Mouse (Mus musculus) cerebellum, postnatal 10 days (tissue): Measurements from ENCODE around the gene C8b.

Experiments used
- DNase-seq, 2 experiments: peaks; one replicate each; pipeline ENCODE4 v3.0.0; 2021; ENCODE audit warnings: mixed read lengths in 2 of 2

Gene C8b

GRCm38 (mm10) chr4:104766065-104766464, at the start of gene C8b:
Gene C8b (plus strand): TSS chr4:104766317.
- no peak for DNase-seq

- DNase-seq = no peak
Observed at GRCm38 (mm10) chr4:104716506-104716905, 49.6 kb upstream of the C8b start.

- DNase-seq = no peak
Observed at GRCm38 (mm10) chr4:104718973-104719795, 46.9 kb upstream of the C8b start.

GRCm38 (mm10) chr4:104723527-104724045, 42.5 kb upstream of the C8b start:
- no peak for DNase-seq

GRCm38 (mm10) chr4:104724258-104724657, 41.9 kb upstream of the C8b start:
- peak; percentile 63 to 65 for DNase-seq

GRCm38 (mm10) chr4:104725673-104726072, 40.4 kb upstream of the C8b start:
- DNase-seq = peak; percentile 47 to 53

GRCm38 (mm10) chr4:104729185-104729584, 36.9 kb upstream of the C8b start:
- DNase-seq = no peak

GRCm38 (mm10) chr4:104746500-104746899, 19.6 kb upstream of the C8b start:
- DNase-seq = peak; percentile 59 to 60

GRCm38 (mm10) chr4:104754090-104754489, 12.0 kb upstream of the C8b start:
- no peak for DNase-seq

- DNase-seq = peak in 1 of 2 experiments; percentile 16
Observed at GRCm38 (mm10) chr4:104760878-104761624, 5.1 kb upstream of the C8b start.

- no peak for DNase-seq
Observed at GRCm38 (mm10) chr4:104768190-104768589, 2.1 kb downstream of the C8b start.

GRCm38 (mm10) chr4:104769602-104770001, 3.5 kb downstream of the C8b start:
- DNase-seq = no peak

- no peak for DNase-seq
Observed at GRCm38 (mm10) chr4:104770331-104770730, 4.2 kb downstream of the C8b start.

- no peak for DNase-seq
Observed at GRCm38 (mm10) chr4:104775601-104776000, 9.5 kb downstream of the C8b start.

GRCm38 (mm10) chr4:104779460-104779859, 13.3 kb downstream of the C8b start:
- DNase-seq = no peak

GRCm38 (mm10) chr4:104781441-104781840, 15.3 kb downstream of the C8b start:
- no peak for DNase-seq

GRCm38 (mm10) chr4:104782346-104782745, 16.2 kb downstream of the C8b start:
- DNase-seq = no peak

- DNase-seq = no peak
Observed at GRCm38 (mm10) chr4:104792111-104792510, 26.0 kb downstream of the C8b start.

GRCm38 (mm10) chr4:104798951-104799350, 32.8 kb downstream of the C8b start:
- no peak for DNase-seq

GRCm38 (mm10) chr4:104801625-104802024, 35.5 kb downstream of the C8b start:
- DNase-seq = no peak

GRCm38 (mm10) chr4:104804100-104804499, 38.0 kb downstream of the C8b start:
- no peak for DNase-seq

GRCm38 (mm10) chr4:104805414-104806257, 39.5 kb downstream of the C8b start:
- no peak for DNase-seq
